Mouse (Mus musculus): ENCODE results near the gene Cyp3a13.
"Not testable (repeated sequence)": the region's sequence is repeated elsewhere in the genome, so short reads cannot be mapped to it uniquely, and the experiment has no call there.

Gene Cyp3a13

DNA sequence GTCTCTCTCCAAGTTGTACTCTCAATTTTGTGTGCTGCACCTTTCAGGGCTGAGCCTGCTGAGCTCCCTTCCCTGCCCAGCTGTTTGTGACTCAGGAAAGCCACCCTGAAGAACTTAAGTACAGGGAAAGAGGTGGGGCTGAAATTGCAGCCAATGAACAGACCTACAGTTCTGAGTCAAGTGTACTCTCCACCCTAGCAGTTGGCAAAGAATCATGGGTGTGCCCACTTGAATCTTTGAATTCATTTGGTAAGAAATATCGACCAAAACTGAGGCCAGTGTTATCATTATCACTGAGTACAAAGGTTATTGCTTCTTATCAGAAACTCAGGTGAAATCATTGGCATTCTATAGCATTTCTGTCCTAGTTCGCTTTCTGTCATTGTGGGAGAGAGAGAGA lies at the start of gene Cyp3a13:
Gene Cyp3a13, minus strand, starts transcription at position 88 of the 400 bp plus-strand sequence.
- no peak for DNase-seq

DNA sequence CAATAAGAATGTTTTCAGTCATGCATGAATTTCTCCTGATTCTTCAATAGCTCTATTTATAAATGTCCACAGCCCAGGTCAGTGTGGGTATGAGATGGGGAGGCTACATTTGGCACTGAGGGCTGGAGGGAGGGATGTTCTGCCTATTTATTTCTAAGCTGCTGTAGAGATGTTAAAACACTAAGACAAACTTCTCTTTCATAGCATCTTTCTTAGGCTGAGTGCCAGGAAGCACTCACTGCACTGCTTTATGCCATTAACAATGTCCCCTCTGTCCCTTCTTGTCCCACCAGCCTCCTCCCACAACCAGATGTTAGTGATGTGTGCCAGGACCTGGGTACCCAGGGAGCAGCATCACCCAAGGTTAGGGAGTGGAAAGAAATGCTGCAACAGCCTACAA lies 45.1 kb upstream of the Cyp3a13 start:
- no peak for DNase-seq

DNA sequence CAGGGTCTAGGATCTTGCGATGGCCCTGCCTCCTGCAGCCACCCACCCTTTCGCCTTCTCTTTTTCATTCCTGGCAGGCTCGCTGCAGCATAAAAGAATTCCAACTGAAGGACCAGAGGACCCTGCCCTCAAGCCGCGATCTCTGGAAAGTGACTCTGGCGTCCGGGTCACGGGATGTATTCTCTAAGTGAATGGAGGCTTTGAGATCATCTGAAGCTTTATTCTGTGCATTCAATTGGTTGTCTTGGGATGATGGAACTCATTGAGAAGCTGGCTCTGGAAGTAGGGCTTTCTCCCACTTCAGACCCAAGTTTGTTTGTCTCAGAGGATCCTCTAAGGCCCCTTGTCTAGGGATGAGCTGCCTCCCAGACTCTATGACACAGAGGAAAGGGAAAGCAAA lies 41.5 kb upstream of the Cyp3a13 start, which contains the start of gene Gjc3:
Gene Gjc3, minus strand, starts transcription at position 154 of the 400 bp plus-strand sequence.
- no peak for DNase-seq

DNA sequence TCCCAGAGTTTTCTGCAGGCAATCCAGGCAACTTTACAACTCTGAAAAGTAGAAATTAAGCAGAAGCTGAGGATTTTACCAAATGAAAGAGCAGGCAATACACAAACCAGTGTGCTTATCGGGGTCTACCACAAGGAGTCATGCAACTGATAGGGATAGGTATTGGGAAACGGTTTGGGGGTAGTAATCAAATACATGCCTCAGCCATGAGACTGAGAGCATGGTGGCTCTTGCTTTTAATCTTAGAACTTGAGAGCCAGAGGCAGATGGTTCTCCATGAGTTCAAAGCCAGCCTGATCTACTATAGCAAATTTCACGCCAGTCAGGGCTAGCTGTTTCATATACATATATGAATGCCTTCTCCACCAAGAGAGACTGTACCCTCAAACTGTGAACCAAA lies 35.0 kb upstream of the Cyp3a13 start:
- no peak for DNase-seq

DNA sequence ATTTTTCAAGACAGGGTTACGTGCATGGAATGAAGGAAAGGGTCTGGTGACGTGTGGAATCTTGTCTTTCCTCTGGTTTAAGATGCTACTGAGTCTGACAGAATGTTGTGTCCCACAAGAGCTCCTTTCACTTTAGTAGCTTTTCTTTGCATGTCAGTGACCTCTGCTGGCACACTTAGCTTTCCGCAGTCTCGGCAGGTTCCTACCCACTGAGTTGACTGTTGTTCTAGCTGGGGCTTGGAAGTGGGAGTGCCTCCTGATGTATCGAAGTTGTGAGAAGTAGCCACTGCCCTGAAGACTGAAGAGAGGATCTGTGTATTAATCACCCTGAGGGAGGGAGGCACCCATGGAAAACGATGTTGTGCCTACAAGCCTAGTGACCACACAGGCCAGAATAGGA lies 29.8 kb upstream of the Cyp3a13 start:
- DNase-seq = no peak

DNA sequence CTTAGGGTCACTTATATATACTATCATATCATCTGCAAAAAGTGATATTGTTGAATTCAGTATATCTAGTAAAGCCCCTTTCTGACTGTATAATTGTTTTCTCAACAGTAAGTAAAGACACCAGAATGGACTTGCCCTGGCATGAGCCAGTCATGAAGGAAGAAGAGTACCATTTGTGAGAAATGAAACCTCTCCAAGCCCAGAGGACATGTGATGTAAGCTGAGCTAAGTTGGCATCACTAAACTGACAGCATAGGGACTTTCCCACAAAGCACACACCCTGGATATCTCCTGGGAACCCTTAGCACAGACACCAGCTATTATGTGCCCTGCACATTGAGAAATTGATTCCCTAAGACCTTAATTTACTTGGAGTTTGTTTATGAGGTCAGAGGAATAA lies 25.9 kb upstream of the Cyp3a13 start:
- DNase-seq = no peak

DNA sequence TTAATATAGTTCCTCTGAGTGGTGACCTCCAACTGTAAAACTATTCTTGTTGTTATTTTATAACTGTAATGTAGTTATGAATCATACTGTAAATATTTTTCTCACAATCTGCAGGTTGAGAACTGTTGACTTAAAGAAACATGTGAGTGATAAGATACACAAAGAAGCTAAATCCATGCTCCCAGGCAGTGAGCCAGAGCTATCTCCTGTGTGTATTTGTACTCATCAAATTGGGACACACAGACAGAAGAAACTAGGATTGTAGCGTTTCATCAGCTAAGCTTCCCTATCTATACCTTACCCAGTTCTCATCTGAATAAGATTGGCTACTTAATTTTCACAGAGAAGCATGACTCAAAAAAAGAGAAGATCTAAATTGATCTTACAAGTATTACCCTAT lies 21.7 kb upstream of the Cyp3a13 start:
- DNase-seq = no peak

DNA sequence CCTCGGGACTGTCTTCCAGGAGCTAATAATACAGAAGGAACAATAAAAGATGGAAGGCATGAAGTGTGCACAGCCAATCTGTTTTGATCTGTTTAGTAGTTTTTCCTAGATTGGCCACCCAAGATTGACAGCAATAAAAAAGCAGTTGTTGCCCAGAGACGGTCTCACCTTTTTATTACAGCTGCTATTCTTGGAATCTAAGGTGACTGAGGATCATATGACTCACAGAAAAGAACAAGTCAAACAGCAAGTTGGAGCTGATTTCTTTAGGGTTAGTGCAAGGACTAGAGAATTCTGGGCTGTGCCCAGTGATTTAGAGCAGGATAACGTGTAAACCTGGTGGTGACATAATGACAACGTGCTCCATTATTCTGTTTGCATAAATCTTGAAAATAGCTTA lies 19.5 kb upstream of the Cyp3a13 start:
- no peak for DNase-seq

DNA sequence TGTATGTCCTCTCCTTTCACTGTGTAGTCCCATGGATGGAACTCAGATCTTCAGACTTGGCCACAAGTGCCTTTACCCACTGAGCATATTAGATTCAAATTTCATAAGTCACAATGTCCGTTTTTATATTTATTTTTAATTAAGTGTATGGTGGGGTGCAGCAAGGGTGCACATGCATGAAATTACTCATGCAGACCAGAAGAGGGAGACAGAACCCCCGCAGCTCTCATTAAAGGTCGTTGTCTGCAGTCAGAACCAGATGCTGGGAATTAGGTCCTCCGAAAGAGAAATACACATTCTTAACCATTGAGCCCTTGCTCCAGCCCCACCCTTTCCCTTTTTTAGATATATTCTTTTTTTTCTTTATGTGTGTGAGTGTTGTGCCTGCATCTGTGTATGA lies 15.8 kb upstream of the Cyp3a13 start:
- DNase-seq = no peak

DNA sequence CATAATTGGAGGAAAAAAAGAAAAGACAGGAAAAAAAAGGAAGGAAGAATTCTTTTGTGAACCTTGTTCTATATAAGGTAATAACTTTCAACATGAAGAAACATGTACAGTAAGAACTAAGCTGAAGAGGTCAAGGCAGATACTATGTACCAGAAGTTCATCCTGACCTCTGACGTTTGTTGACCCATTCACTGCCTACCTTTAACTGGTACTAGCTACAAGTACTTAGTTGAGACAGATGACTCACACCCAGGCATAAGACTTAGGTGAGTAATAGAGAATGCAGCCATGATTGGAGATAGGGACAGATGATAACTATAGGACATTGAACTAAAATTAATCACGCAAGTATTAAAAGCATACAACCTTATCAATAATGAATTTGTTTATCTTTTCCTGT lies 15.1 kb upstream of the Cyp3a13 start:
- no peak for DNase-seq

DNA sequence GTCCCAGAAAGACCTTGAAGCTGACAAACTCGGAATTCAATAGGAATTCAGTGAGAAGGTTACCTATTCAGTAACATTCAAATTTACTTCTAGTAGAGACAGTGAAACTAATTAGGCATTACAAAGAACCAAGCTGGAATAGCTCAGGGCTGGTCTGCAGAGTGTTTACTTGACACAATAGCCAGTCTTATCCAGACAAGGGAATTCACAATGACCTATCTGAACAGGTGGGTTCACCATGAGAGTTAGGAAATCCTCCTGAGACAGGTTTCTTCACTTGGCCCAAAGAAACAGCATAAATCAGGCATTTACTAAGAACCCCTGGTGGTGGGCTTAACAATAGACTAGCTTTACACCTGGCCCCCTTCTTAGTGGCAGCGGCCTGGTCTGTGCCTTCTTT lies 12.5 kb upstream of the Cyp3a13 start:
- DNase-seq = not testable (repeated sequence)

DNA sequence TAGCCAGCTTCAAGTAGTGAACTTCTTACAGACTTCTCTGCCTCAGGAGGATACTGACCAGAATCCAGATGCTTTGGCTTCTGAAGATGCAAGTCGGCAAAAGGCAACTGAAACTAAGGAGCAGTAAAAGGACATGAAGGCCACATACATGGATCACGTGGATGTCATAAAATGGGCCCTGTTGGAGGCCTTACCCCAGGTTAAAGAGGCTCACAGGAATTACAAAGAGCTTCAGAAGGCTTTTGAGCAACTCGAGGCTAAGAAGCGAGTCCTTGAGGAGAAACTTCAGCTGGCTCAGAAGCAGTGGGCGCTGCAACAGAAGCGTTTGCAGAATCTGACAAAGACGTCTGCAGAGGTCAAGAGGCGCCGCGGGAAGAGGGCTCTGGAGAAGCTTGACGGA lies 7.0 kb upstream of the Cyp3a13 start:
- DNase-seq = no peak

DNA sequence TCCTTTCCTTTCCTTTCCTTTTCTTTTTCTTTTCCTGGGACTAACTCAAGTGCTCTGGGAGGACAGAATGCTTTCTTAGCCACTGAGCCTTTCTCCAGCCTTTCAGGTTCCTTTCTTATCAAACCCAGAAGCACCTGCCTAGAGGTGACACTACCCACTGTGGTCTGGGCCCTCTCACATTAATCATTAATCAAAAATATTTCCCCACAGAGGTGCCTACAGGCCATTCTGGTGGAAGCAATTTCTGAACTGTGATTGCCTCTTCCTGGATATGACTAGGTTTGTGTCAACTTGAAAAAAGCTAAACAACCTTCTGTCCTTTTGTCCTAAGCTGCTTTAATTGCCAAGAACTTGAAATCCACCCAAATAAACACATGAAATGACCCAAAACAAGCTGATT lies 752 bp upstream of the Cyp3a13 start:
- no peak for DNase-seq

DNA sequence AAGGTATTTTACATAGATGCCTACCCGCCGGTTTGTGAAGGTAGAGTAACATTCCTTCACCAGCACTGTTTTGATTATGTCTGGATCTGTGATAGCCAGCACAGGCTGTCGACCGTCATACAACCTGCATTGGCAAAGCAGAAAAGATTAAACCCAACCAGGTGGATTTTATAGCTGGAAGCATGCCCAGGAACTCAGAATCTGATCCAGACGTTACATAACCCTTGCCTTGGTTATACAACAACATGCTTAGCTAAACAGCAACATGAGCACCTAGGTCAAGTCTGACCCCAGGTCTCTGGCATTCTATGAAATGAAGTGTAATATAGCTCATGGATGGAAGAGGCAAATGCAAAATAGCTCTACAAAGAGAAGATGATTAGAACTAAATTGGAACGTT lies 5.9 kb downstream of the Cyp3a13 start:
- no peak for DNase-seq

DNA sequence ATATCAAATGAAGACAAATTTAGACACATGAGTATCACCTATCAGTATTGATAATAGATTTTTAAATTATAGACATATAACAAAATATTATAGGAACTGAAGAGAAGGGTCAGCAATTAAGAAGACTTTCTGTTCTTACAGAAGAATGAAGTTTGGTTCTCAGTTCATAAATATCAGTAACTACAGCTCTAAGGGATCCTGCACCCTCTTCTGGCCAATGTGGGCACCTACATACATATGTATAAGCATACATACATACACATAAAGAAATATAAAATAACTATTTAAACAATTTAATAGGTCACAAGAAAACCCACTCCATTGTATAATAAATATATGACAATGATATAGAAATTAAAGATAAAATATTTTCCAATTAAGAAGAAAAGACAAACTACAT lies 6.9 kb downstream of the Cyp3a13 start:
- DNase-seq = no peak

DNA sequence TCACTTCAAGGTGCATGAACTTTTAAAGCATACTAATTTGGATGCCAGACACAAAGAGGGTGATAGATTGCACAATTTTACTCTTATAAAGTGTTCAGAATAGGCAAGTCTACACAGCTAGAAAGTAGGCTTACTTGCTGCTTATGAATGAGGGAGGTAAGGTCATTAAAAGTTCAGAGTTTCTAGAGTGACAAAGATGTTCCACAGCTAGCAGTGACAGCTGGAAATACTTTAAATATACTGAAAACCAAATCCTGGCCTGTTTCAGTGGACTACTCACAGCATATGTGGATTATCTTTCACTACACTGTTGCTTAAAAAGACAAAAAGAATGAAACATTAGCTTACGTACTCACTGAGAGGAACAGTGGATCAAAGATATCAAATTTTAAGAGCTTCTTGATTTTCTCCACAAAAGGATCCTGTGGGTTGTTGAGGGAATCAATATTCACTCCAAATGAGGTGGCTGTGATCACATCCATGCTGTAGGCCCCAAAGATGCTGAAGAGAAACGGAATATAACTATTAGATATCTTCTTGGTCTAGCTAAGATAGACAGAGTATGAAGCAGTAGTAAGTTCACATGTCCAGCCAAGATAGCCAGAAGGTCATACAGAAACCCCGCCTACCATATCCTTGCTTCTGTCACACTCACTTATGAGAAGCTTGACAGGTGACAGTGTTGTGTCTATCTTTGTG lies 11.7 kb downstream of the Cyp3a13 start:
- no peak for DNase-seq

DNA sequence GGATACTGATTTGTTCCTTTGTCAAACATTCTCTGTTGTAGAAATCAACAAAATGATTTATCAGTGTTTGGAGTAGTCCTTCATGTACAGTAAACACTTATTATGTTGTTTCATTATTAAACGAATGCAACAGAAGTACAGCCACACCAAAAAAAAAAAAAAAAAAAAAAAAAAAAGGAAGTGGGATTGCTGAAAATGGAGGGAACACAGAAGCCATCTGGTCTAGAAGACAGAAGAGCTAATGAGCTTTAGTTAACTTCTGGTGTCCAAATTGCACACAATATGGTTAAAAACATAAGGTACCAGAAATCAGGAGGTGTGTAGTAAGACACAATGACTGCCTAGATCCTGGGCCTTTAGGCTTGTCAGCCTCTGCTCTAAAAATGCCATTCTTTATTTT lies 23.6 kb downstream of the Cyp3a13 start:
- DNase-seq = no peak

DNA sequence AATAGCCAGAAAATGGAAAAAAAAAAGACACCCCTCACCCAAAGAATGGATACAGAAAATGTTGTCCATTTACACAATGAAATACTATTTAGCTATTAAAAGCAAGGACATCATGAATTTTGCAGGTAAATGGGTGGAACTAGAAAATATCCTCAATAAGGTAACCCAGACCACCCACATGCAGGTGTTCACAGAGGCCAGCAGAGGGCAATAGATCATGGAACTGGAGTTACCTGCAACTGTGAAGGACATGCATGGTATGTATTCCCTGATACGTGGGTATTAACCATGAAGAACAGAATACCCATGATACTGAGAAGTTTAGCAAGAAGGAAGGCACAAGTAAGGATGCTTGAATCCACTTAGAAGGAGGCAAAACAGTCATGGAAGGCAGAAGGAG lies 28.5 kb downstream of the Cyp3a13 start:
- DNase-seq = no peak

DNA sequence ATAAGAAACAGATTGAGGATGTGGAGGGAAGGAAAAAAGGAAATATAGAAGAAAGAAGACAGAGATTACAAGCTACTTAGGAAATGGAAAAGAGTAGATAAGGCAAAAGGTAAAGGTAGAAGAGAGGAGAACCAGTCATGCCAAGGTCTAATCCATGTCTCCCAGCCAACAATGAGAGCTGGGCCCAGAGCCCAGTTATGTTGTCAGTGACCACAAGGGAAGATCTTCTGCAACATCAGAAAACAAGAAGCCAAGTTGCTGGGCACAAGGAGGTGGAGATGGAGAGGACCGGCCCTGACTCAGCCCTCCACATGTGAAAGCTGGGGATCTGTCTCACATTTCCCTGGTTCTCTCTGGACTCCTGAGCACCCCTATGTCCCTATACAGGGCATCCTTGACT lies 33.8 kb downstream of the Cyp3a13 start:
- no peak for DNase-seq

DNA sequence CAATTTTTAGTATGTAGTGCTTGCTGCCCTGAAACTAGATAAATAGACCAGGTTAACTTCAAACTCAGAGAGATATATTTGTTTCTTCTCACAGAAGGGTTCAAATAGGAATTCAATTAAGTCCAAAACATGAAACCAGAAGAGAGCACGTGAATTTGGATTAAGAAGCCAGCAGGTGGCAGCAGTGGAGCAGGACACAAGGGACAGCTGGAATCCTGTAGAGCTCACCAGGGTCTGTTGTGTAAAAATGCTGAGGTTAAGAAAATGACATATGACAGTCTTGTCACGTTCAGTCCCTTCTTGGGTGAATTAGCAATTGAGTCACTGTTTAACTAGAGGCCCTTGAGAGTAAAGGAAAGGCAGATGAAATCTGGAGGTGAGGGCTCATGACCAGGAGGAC lies 35.5 kb downstream of the Cyp3a13 start:
- DNase-seq = peak; percentile 54

DNA sequence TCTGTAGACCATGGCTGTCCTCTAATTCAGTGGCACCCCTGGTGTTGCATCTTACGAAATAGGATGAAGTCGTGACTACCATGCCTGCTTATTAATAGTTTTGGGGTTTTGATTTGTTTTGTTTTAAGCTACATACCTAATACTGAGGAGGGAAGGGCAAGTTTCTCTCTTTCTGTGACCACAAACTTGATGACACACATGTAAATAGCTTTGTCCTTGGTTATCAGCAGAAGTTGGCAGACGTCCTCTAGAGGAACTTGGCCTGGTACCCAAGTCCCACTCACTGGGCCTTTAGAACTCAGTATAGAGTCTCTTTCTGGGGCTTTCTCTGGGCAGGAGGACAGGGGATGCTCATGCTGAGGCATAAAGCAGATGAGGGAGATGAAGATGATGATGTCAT lies 38.1 kb downstream of the Cyp3a13 start:
- no peak for DNase-seq

DNA sequence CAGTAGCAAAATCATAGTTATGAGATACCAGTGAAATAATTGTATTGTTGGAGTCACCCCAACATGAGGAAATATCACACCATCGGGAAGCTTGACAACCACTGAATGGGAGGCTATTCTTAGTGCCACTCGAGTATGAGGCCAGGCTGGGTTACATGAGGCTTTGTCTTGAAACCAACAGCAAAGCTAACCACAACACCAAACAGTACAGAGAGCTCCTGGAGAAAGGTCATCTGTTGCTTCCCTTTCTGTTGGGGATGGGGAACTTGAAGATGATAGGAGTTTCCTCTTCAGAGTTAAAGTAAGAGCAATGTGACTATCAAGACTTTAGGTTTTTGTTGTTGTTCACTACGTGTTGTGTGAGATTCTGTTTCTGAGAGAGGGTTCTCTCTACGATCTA lies 38.5 kb downstream of the Cyp3a13 start:
- no peak for DNase-seq

DNA sequence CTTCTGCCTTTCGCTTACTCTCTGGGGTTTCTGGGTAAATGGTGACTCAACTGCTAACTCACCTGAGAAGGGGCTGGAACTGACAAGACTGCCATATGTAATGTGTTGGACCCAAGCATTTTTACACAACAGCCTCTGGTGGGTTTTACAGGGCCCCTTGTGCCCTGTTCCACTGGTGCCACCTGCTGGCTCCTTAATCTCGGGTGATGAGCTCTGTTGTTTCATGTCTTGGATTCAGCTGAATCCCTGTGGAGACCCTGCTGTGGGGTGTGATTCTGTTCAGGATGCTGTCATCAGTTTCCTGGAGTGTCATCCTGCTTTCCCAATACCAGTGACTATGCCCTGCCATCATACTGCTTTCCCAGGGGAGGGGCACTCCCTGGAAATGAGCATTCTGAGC lies 43.6 kb downstream of the Cyp3a13 start:
- DNase-seq = peak; percentile 28

DNA sequence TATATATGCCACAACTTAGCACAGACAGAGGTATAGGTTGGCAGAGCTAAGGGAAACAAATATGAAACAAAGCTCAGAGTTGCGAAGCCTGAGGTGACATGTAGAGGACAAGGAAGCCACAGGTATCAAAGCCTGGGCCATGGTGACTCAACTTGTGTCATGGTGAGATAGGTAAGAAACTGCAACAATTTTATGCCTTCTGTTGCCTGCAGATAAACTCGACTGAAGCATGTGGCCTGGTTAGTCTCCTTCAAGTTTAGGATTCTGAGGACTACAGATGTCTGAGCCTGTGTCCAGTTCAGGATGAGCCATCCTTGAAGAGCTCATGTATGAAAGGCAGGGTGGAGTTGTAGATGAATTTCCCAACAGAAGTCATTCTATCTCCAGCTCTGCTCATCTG lies 46.4 kb downstream of the Cyp3a13 start:
- DNase-seq = no peak

DNA sequence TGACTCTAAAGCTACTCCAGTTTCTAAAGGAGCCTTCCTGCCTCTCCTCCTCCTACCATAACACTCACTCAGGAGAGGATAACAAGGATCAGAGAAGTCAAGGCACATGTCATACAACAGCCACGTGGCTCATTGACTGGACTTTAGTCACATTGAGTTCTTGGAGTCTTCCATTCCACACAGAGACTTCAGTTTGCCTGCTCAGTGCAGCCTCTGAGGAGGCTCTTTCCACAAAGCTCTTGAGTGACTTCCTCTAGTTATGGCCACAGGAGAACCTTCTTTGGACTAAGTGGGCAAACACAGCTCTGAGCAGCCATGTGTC lies 49.1 kb downstream of the Cyp3a13 start:
- not testable (repeated sequence) for DNase-seq
